Mouse (Mus musculus): ENCODE measurements at regions not wholly inside any gene's neighbourhood (a gene's known extent, or its start where the extent isn't known, plus 50 kb on each side); places are given as distances from the start of the nearest gene placed in this dataset.

DNA sequence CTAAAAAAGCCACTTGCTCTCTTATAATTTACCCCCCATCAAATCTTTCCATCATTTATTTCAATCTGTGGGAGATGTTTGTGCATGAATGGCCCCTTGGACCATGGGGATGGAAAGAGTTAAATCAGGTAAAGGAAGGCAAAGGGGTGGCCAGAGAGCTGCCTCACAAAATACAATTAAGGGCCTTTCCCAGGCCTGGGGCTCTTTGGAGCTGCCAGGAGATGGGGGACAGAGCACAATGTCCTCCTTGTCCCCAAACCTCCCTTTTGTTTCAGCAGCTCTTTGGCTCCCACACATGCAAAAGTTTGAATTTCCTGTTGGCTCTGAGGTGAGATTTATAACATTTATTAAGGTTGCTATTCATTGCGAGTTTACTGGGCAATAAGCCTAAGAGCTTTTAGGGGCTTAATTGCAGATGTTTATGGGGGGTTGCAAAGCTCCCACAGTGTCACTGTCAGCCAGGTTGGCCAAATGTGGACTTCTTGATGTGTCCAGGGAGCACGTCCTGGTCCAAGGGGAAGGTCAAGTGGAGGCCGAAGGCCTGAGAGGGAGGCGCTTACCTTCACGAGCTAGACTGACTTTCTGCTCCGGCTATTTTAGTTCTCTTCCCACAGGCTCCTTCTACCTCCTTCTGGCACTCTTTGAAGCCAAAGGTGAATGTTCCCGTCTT lies 628.5 kb downstream of the Lmo4 start:
- DNase-seq, result no peak

DNA sequence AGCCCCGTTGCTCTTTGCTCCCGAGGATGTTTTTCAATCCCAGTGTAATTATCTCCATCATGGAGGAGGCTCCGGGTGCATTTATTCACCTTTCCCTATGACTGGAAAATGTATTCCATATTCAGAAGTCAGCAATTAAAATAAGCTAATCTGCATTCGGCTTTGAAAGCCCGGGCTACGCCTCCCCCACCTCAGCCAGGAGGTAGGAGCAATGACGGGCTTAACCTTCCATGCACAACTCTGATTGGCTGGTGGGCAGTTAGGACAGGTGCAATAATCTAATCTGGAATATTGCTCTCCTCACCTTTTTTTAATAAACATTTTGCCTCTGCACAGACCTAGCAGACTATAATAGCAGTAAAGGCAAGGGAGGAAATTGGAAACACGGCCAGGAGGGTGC lies 629.3 kb downstream of the Lmo4 start:
- no peak for DNase-seq

- no peak for DNase-seq
These were observed 630.8 kb downstream of the Lmo4 start for GRCm38 (mm10) chr3:143574035-143574864.

DNA sequence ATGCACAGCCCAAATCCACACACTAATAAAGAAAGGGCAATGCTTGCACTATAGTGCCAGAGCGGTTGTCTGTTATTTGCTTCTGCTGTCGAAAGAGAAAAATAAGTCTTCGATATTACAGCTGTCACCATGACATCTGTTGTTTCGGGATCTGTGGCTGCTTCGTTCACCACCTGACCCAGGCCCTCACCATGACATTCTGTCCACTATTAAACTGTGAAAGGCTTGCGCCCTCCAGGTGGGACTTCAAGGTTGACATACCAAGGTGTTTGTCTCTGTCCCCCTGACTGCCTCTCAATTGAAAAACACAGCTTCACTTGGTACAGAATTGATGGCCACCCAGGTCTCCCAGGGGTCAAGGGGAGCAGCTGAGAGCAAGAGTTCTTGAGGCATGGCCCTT lies 635.1 kb downstream of the Lmo4 start:
- DNase-seq, result no peak

GRCm38 (mm10) chr3:143565067-143565466 lies 640.0 kb downstream of the Lmo4 start:
- DNase-seq, result no peak

GRCm38 (mm10) chr3:143542811-143543210 lies 661.0 kb upstream of the Pkn2 start:
- no peak for DNase-seq

- no peak for DNase-seq
These were observed 646.2 kb upstream of the Pkn2 start for GRCm38 (mm10) chr3:143527982-143528381.

- no peak for DNase-seq
These were observed 645.5 kb upstream of the Pkn2 start for GRCm38 (mm10) chr3:143527274-143527673.

DNA sequence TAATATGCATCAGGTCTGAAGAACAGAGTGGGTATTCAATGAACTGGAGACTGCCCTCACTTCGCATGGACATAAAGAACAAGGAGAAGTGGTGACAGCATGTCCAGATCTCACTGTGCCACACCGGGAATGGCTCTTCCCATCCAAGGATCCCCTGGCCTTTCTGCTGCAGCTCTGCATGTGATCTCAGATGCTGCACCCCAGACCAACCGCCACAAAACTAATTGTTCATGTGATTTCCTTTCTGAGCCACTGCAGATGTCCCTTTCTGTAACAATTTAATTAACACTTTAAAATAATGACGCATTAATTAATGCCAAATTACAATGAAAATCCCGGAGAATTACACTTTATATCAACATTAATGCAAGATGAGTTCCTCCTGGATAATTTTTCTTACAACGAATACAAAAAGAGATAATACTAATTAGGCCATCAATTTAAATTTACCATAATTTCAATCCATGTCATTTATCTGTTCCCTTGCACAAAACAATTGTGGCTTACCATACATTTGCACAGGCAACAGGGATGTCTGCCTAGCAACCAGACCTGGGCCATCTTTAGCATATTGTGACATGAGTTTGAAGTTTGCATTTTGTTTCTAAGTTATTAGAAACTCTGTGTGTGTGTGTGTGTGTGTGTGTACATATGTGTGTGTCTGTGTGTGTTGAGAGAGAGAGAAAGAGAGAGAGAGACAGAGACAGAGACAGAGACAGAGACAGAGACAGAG lies 630.9 kb upstream of the Pkn2 start:
- no peak for DNase-seq

GRCm38 (mm10) chr3:143509531-143509930 lies 627.7 kb upstream of the Pkn2 start:
- no peak for DNase-seq

- peak; percentile 73 for DNase-seq
These were observed 626.5 kb upstream of the Pkn2 start for GRCm38 (mm10) chr3:143508280-143508679.

DNA sequence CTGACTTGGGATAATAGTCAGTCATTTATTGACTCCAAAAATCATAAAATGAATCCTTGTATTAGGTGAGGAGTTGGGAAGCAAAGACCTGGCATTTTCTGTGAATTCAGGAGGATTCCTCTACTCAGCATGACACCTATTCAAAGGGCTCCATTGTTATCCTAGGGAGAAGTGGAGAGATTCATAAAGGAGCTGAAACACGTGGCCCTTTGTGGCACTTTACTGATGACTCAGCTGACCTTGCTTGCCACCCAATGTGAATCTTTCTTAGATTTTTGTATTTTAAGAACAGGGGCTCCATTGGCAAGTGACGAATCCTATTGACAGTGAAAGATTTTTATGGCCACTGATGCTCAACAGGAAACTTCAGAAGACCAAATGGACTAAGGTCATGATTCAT lies 619.2 kb upstream of the Pkn2 start:
- no peak for DNase-seq

GRCm38 (mm10) chr3:143495389-143495788 lies 613.6 kb upstream of the Pkn2 start:
- DNase-seq, result no peak

DNA sequence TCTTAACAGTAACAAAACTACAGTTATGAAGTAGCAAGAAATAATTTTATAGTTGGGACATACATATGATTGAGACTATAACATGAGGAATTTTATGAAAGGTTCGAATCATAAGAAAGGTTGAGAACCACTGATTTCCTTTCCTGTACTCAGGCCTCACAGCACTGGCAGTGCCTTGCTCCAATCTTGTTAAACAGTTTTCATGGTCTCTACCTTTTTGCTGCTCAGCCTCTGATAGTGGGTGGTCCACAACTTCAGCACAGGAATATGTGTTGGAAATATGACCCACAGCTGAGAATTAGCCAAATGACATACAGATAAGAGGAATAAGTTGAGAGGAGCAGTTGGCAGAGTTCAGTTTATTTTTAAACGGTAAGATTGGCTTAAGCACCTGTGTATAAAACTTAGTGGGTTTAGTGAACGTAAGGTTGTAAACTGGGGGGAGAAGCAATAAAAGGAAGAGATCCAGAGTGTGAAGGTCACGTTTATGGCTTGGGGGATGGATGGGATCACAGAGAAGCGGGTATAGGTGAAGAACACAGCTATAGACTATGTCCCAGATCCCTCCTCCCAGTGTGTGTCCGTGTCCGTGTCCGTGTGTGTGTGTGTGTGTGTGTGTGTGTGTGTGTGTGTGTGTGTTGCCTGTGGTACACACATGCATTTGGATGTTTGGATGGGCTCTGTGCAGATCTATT lies 596.3 kb upstream of the Pkn2 start:
- DNase-seq, result no peak

DNA sequence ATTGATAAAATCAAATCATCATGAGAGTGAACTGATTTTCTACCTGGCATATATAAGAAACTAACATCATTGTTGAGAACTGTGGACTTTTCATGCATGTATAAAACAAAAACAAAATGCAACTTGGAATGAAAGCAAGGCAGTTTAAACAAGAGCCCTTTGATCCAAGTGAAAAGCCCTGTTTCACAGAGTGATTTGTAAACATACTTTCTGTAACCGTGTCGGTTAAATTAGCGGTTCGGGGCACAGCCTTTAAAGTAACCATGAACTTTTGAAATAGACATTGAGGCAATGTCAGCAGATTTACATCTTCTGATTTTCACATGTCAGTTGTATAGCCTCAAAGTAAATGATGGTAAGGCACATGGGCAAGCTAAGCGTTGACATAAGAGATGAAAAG lies 593.7 kb upstream of the Pkn2 start:
- DNase-seq, result no peak

- no peak for DNase-seq
These were observed 565.4 kb upstream of the Pkn2 start for GRCm38 (mm10) chr3:143447005-143447709.

DNA sequence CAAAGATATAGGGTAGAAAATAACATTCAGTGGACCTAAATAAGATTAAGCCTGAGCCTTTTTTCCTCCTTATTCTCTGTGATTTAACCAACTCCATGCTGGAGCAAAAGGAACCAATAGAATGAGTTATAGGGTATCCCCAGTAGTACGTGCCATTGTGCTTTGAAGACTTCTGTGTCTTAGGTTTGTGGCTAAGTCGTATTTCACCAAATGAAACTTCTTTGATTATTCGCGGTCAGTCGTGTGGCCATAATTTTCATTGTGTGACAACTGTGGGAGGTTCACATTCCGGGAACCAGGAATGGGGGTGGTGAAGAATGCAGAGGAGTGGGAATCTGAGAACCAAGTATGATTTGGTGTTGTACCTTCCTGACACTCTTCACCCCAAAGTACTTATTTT lies 535.6 kb upstream of the Pkn2 start:
- no peak for DNase-seq

DNA sequence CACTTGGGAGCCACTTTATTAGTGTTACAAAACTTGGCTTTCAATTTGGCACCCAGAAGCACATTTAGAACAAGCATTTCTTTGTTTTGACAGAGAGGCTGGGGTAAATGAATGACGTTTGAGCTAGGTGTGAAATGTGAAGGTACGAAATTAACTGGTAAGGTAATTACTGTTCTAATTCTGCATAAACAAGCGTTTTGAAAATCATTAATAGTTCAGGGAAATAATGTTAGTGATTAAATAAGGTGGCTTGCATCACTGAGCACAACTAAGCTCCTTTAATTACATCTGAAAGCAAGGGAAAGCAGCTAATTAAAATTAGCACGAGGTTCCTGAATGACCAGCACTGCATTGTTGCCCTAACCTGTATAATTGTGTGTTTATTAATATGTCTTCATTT lies 529.9 kb upstream of the Pkn2 start:
- DNase-seq, result no peak

GRCm38 (mm10) chr3:143398966-143399365 lies 517.2 kb upstream of the Pkn2 start:
- DNase-seq, result no peak

- DNase-seq, result peak; percentile 81
These were observed 502.6 kb upstream of the Pkn2 start for GRCm38 (mm10) chr3:143384357-143384756.

DNA sequence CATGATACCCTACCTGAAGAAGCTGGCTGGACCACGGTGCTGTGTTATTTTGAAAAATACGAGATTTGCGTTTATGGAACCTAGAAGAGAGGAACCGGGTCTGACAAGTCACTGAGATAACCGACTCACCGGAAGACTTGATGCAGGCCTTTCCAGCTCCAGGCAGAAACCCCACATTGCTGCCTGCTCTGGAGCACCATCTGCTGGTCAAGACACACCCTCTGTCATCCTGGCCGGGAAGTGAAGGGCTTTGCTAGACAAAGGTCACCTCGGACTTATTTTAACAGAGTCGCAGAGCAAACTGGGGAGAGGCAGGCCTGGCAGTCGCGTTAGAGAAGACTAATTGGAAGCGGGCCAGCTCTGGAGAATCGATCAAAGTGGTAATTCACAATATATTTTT lies 497.4 kb upstream of the Pkn2 start:
- DNase-seq, result peak; percentile 34

DNA sequence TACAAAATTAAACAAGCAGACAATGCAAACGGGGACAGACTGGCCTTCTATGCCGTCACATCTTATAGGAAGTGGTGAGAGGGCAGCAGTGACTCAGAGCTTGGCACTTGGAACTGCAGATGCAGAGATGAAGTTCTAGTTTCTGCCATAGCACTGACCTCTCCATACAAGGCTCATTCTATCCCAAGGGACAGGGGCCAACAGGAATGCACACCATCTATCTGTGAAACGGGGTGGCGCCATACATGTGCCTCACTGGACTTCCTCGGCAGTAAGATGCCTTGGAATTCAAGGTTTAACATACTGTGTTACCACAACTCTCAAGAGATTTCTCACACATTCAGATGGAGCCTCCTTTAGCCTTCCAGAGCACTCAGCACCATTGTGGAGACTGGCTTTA lies 495.6 kb upstream of the Pkn2 start:
- DNase-seq, result no peak

Measured in layer of hippocampus, adult 9-11 months (tissue).